Mouse (Mus musculus) heart, postnatal 14 days (tissue): ENCODE data around the gene Gm11238. TPM values are rescaled to one million over a fixed set of nuclear protein-coding genes. Genes with fewer than 3 reads are reported as not detected.
"Not testable (repeated sequence)": the region's sequence is repeated elsewhere in the genome, so short reads cannot be mapped to it uniquely, and the experiment has no call there.

Experiments
- DNase-seq, 2 experiments: peaks; one replicate each; pipeline ENCODE4 v3.0.0; 2021 to 2022
- intact Hi-C: fragments of 180-260 bp; cut with DNase I; formaldehyde crosslinking; loops from one replicate; pipeline ENCODE4 v1.15.1; 2025
- long read RNA-seq, 2 experiments: library from polyadenylated mRNA; stranded (forward); transcript quantifications; one replicate each; pipeline ENCODE4 v2.0.0; 2021
- total RNA-seq, 2 experiments: library from RNA; stranded (reverse); gene quantifications; 2 replicates each; pipeline ENCODE4 v1.2.3; 2021

The Gm11238 gene
- not detected for total RNA-seq
- long read RNA-seq, experiment 1: 0 reads
- long read RNA-seq, experiment 2: 0 reads

- intact Hi-C loops, DNase-seq: not testable (repeated sequence)
These were observed at the start of gene Gm11238 for GRCm38 (mm10) chr4:73607581-73607980. TSS of gene Gm11238 (plus strand) at chr4:73607881.

- intact Hi-C loops: no loop called here
- no peak for DNase-seq
These were observed 8.4 kb upstream of the Gm11238 start for GRCm38 (mm10) chr4:73599248-73599647.

- DNase-seq, intact Hi-C loops: not testable (repeated sequence)
These were observed 15.0 kb downstream of the Gm11238 start, which contains the start of gene Gm11237 for GRCm38 (mm10) chr4:73622684-73623083. TSS of gene Gm11237 (plus strand) at chr4:73622984.

- DNase-seq: not testable (repeated sequence)
These were observed 30.1 kb downstream of the Gm11238 start, which contains the start of gene Gm11236 for GRCm38 (mm10) chr4:73637821-73638220. TSS of gene Gm11236 (plus strand) at chr4:73638121.

GRCm38 (mm10) chr4:73661864-73662263 lies 54.2 kb downstream of the Gm11238 start:
- intact Hi-C loops, DNase-seq: not testable (repeated sequence)

More at GRCm38 (mm10) chr4:73637821-73638220, 30.1 kb downstream of the Gm11238 start, which contains the start of gene Gm11236:
- intact Hi-C loops: not testable (repeated sequence)

- intact Hi-C loops, DNase-seq: not testable (repeated sequence)
These were observed 60.4 kb downstream of the Gm11238 start, which contains the start of gene Gm11239 for GRCm38 (mm10) chr4:73668054-73668453. TSS of gene Gm11239 (plus strand) at chr4:73668354.

- intact Hi-C loops, DNase-seq: not testable (repeated sequence)
These were observed 75.5 kb downstream of the Gm11238 start, which contains the start of gene Gm428 for GRCm38 (mm10) chr4:73683216-73683615. TSS of gene Gm428 (plus strand) at chr4:73683516.

Other genes starting within 250 kb of the Gm11238 start
- not detected for gene Gm11487, start 202.8 kb upstream of the Gm11238 start, total RNA-seq
- gene Gm11237, start 15.1 kb downstream of the Gm11238 start, total RNA-seq: not detected
- gene Gm11236, start 30.2 kb downstream of the Gm11238 start, total RNA-seq: not detected
- gene Gm11239, start 60.5 kb downstream of the Gm11238 start, total RNA-seq: not detected
- not detected for gene Gm428, start 75.6 kb downstream of the Gm11238 start, total RNA-seq
- gene Rasef, start 183.1 kb downstream of the Gm11238 start, total RNA-seq: under 1 TPM; 0.49 to 0.53 TPM